Mouse (Mus musculus) heart, postnatal 0 days (tissue): ENCODE data around the gene Kcnj6.

Experiments
- CTCF ChIP-seq: IDR thresholded peaks from 2 replicates; pipeline ENCODE4 v1.5.1; 2016; ENCODE audit warnings: antibody characterized with exemption, control low read depth, low read depth
- EP300 ChIP-seq: IDR thresholded peaks from 2 replicates; pipeline ENCODE4 v1.6.1; 2016; ENCODE audit warnings: antibody characterized with exemption, low read depth

DNA sequence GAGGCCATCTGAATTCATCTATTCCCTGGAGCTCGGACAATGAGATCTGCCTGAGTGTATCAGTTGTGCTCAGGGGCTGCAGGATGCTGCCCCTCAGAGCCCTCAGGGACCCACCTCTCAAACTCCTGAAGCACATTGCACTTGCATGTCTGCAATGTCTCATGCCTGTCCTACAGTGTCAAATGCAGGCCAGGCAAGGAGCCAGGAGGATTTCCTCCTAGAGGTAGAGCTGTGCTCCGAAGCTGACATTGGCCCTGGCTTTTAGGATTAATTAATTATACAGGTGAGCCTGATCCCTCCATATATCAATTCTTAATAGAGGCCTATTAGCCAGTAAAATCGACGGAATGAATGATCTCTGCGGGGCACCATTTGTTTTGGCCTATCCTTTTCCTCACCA lies 2.0 kb upstream of the Kcnj6 start:
- TF ChIP-seq CTCF (no peak), EP300 (no peak)
